Mouse (Mus musculus): ENCODE data around the gene Slc22a14. TPM values are rescaled to one million over a fixed set of nuclear protein-coding genes. Genes with fewer than 3 reads are reported as not detected.

Slc22a14 gene
- polyA plus RNA-seq, 1 experiment from 2014 or later, result not detected

GRCm38 (mm10) chr9:119167608-119168007 is 197.7 kb downstream of the Slc22a14 start:
- Histone ChIP-seq H3K4me1 (replicated peaks; ENCODE audit: control insufficient read depth, insufficient read depth, low read length) (no peaks in the 10 kb centered on the region), H3K27ac (ENCODE audit: low read depth, low read length) (no peak overlapping the region), H3K9me3 (ENCODE audit: control insufficient read depth, low read length) (no peaks in the 10 kb centered on the region), H3K9ac (ENCODE audit: low read depth, low read length) (no peak overlapping the region), H3K4me3 (ENCODE audit: low read depth, low read length) (no peak overlapping the region), H3K4me2 (replicated peaks; ENCODE audit: low read depth, low read length) (no peak overlapping the region), H3K36me3 (ENCODE audit: control insufficient read depth, insufficient read depth, low read length) (no peaks in the 10 kb centered on the region), H3K27me3 (ENCODE audit: control insufficient read depth, insufficient read depth, low read length) (no peaks in the 10 kb centered on the region)
- WGBS, result 94% methylated on average over 2 of the region's 2 CpGs
- ATAC-seq (ENCODE audit: low FRiP score) (no peak), DNase-seq (ENCODE audit: low spot score) (no peak)

GRCm38 (mm10) chr9:119165548-119165947 is 199.8 kb downstream of the Slc22a14 start:
- WGBS, result 94% methylated on average over 6 of the region's 6 CpGs
- Histone ChIP-seq H3K4me2 (replicated peaks; ENCODE audit: low read depth, low read length) (no peak overlapping the region), H3K4me3 (ENCODE audit: low read depth, low read length) (no peak overlapping the region), H3K9ac (ENCODE audit: low read depth, low read length) (no peak overlapping the region), H3K9me3 (ENCODE audit: control insufficient read depth, low read length) (no peaks in the 10 kb centered on the region), H3K4me1 (replicated peaks; ENCODE audit: control insufficient read depth, insufficient read depth, low read length) (no peaks in the 10 kb centered on the region), H3K27me3 (ENCODE audit: control insufficient read depth, insufficient read depth, low read length) (no peaks in the 10 kb centered on the region), H3K36me3 (ENCODE audit: control insufficient read depth, insufficient read depth, low read length) (no peaks in the 10 kb centered on the region), H3K27ac (ENCODE audit: low read depth, low read length) (no peak overlapping the region)
- DNase-seq (ENCODE audit: low spot score), result no peak
- no peak for ATAC-seq (ENCODE audit: low FRiP score)

DNA sequence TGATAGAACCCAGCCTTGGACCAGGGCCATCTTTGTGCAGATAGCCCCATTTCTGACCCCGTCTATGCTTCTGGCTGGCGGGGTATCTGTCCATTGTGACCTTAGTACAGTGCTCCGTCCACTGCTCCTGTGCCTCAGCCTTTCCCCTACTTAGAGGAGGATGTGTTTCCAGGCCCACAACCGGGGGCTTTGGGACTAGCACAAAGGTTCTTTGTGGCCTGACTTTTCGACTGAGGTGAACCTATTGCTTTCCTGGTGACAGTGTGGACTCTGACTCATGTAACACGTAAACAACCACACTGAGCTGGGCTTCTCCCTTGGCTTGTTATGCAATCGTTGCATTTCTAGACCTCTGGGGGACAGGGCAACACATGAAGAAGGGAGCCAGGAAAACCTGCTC is 200.6 kb downstream of the Slc22a14 start:
- Histone ChIP-seq H3K9me3 (ENCODE audit: control insufficient read depth, low read length) (no peaks in the 10 kb centered on the region), H3K27ac (ENCODE audit: low read depth, low read length) (no peak overlapping the region), H3K4me1 (replicated peaks; ENCODE audit: control insufficient read depth, insufficient read depth, low read length) (no peaks in the 10 kb centered on the region), H3K9ac (ENCODE audit: low read depth, low read length) (no peak overlapping the region), H3K27me3 (ENCODE audit: control insufficient read depth, insufficient read depth, low read length) (no peaks in the 10 kb centered on the region), H3K4me3 (ENCODE audit: low read depth, low read length) (no peak overlapping the region), H3K4me2 (replicated peaks; ENCODE audit: low read depth, low read length) (no peak overlapping the region), H3K36me3 (ENCODE audit: control insufficient read depth, insufficient read depth, low read length) (no peaks in the 10 kb centered on the region)
- ATAC-seq (ENCODE audit: low FRiP score), result no peak
- 85% methylated on average over 7 of the region's 7 CpGs for WGBS
- DNase-seq (ENCODE audit: low spot score), result no peak

DNA sequence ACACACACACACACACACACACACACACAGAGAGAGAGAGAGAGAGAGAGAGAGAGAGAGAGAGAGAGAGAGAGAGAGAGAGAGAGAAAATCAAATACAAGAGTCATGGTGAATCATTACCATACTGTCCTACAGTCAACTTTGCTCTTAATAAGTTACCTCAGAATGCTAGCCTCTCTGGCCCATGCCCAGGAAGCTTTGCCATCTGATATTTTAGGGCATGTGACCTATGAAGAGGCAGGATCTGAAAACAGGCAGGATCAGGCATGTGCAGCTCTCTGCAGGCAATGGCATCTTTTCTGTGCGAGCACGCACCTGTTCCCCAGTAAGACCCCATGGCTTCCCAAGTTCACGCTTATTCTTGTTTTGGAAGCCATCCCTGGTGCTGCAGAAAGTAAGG is 204.7 kb downstream of the Slc22a14 start:
- no peak for DNase-seq (ENCODE audit: low spot score)
- no peaks in the 10 kb centered on the region for H3K36me3 ChIP-seq (ENCODE audit: control insufficient read depth, insufficient read depth, low read length)
- no peak overlapping the region for H3K4me3 ChIP-seq (ENCODE audit: low read depth, low read length)
- no peak overlapping the region for H3K4me2 ChIP-seq (replicated peaks; ENCODE audit: low read depth, low read length)
- peaks cover 4% of the 10 kb centered on the region; the same call in 1 of the 2 replicates for H3K27me3 ChIP-seq (ENCODE audit: control insufficient read depth, insufficient read depth, low read length)
- no peak overlapping the region for H3K9ac ChIP-seq (ENCODE audit: low read depth, low read length)
- WGBS, result 92% methylated on average over 3 of the region's 3 CpGs
- H3K4me1 ChIP-seq (replicated peaks; ENCODE audit: control insufficient read depth, insufficient read depth, low read length), result no peaks in the 10 kb centered on the region
- H3K27ac ChIP-seq (ENCODE audit: low read depth, low read length), result no peak overlapping the region
- no peaks in the 10 kb centered on the region for H3K9me3 ChIP-seq (ENCODE audit: control insufficient read depth, low read length)
- no peak for ATAC-seq (ENCODE audit: low FRiP score)

- DNase-seq (ENCODE audit: low spot score) (no peak), ATAC-seq (ENCODE audit: low FRiP score) (no peak)
- Histone ChIP-seq H3K27me3 (ENCODE audit: control insufficient read depth, insufficient read depth, low read length) (peaks cover 5% of the 10 kb centered on the region; the same call in 1 of the 2 replicates), H3K36me3 (ENCODE audit: control insufficient read depth, insufficient read depth, low read length) (no peaks in the 10 kb centered on the region), H3K9me3 (ENCODE audit: control insufficient read depth, low read length) (no peaks in the 10 kb centered on the region), H3K9ac (ENCODE audit: low read depth, low read length) (no peak within 1 kb of the TSS), H3K4me1 (replicated peaks; ENCODE audit: control insufficient read depth, insufficient read depth, low read length) (no peaks in the 10 kb centered on the region), H3K27ac (ENCODE audit: low read depth, low read length) (no peak within 1 kb of the TSS), H3K4me3 (ENCODE audit: low read depth, low read length) (no peak within 1 kb of the TSS), H3K4me2 (replicated peaks; ENCODE audit: low read depth, low read length) (no peak within 1 kb of the TSS)
- WGBS, result 58% methylated on average over 4 of the region's 4 CpGs
These were observed 206.5 kb downstream of the Slc22a14 start, which contains the start of gene Gm47289 for GRCm38 (mm10) chr9:119158861-119159260. TSS of gene Gm47289 (plus strand) at chr9:119159161.

GRCm38 (mm10) chr9:119156278-119157201 is 208.8 kb downstream of the Slc22a14 start, which contains the start of gene Acaa1b:
TSS of gene Acaa1b (minus strand) at chr9:119157093.
- Histone ChIP-seq H3K36me3 (ENCODE audit: control insufficient read depth, insufficient read depth, low read length) (no peaks in the 10 kb centered on the region), H3K4me2 (replicated peaks; ENCODE audit: low read depth, low read length) (peak within 1 kb of the TSS; percentile 58), H3K4me1 (replicated peaks; ENCODE audit: control insufficient read depth, insufficient read depth, low read length) (no peaks in the 10 kb centered on the region), H3K27ac (ENCODE audit: low read depth, low read length) (no peak within 1 kb of the TSS), H3K9me3 (ENCODE audit: control insufficient read depth, low read length) (no peaks in the 10 kb centered on the region), H3K9ac (ENCODE audit: low read depth, low read length) (no peak within 1 kb of the TSS), H3K27me3 (ENCODE audit: control insufficient read depth, insufficient read depth, low read length) (peaks cover 5% of the 10 kb centered on the region; the same call in 1 of the 2 replicates), H3K4me3 (ENCODE audit: low read depth, low read length) (peak within 1 kb of the TSS; percentile 47)
- WGBS, result 1% methylated on average over 59 of the region's 65 CpGs
- DNase-seq (ENCODE audit: low spot score), result peak; percentile 88
- ATAC-seq (ENCODE audit: low FRiP score), result peak; percentile 92

GRCm38 (mm10) chr9:119155826-119156225 is 209.5 kb downstream of the Slc22a14 start:
- Histone ChIP-seq H3K4me3 (ENCODE audit: low read depth, low read length) (no peak overlapping the region), H3K9me3 (ENCODE audit: control insufficient read depth, low read length) (no peaks in the 10 kb centered on the region), H3K36me3 (ENCODE audit: control insufficient read depth, insufficient read depth, low read length) (no peaks in the 10 kb centered on the region), H3K27ac (ENCODE audit: low read depth, low read length) (no peak overlapping the region), H3K27me3 (ENCODE audit: control insufficient read depth, insufficient read depth, low read length) (peaks cover 5% of the 10 kb centered on the region; the same call in 1 of the 2 replicates), H3K4me2 (replicated peaks; ENCODE audit: low read depth, low read length) (no peak overlapping the region), H3K4me1 (replicated peaks; ENCODE audit: control insufficient read depth, insufficient read depth, low read length) (no peaks in the 10 kb centered on the region), H3K9ac (ENCODE audit: low read depth, low read length) (no peak overlapping the region)
- WGBS, result 61% methylated on average over 7 of the region's 7 CpGs
- ATAC-seq (ENCODE audit: low FRiP score) (no peak), DNase-seq (ENCODE audit: low spot score) (no peak)

GRCm38 (mm10) chr9:119155416-119155815 is 209.9 kb downstream of the Slc22a14 start:
- Histone ChIP-seq H3K9me3 (ENCODE audit: control insufficient read depth, low read length) (no peaks in the 10 kb centered on the region), H3K4me2 (replicated peaks; ENCODE audit: low read depth, low read length) (no peak overlapping the region), H3K9ac (ENCODE audit: low read depth, low read length) (no peak overlapping the region), H3K27me3 (ENCODE audit: control insufficient read depth, insufficient read depth, low read length) (peaks cover 5% of the 10 kb centered on the region; the same call in 1 of the 2 replicates), H3K36me3 (ENCODE audit: control insufficient read depth, insufficient read depth, low read length) (no peaks in the 10 kb centered on the region), H3K27ac (ENCODE audit: low read depth, low read length) (no peak overlapping the region), H3K4me1 (replicated peaks; ENCODE audit: control insufficient read depth, insufficient read depth, low read length) (no peaks in the 10 kb centered on the region), H3K4me3 (ENCODE audit: low read depth, low read length) (no peak overlapping the region)
- no peak for DNase-seq (ENCODE audit: low spot score)
- ATAC-seq (ENCODE audit: low FRiP score), result no peak
- WGBS, result 88% methylated on average over 8 of the region's 8 CpGs

DNA sequence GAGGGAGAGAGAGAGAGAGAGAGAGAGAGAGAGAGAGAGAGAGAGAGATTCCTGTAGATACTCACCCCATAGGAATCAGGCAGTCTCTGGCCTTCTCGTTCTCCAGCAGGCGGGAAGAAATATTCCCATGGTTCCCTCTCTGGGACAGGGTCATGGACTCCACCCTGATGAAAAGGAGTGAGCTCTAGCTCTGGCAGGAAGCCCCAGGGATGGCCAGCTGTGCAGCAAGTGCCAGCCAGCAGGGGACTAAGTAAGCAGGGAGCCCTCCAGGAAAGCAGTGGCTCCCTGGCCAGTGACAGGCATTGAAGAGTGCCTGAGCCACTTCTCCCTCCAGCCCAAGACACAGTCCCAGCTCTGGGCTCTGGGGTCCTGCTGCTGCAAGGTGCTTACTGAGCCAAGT is 213.6 kb downstream of the Slc22a14 start:
- no peak overlapping the region for H3K4me2 ChIP-seq (replicated peaks; ENCODE audit: low read depth, low read length)
- H3K27ac ChIP-seq (ENCODE audit: low read depth, low read length), result no peak overlapping the region
- no peak overlapping the region for H3K9ac ChIP-seq (ENCODE audit: low read depth, low read length)
- WGBS, result 40% methylated on average over 2 of the region's 2 CpGs
- no peaks in the 10 kb centered on the region for H3K4me1 ChIP-seq (replicated peaks; ENCODE audit: control insufficient read depth, insufficient read depth, low read length)
- no peak for DNase-seq (ENCODE audit: low spot score)
- H3K4me3 ChIP-seq (ENCODE audit: low read depth, low read length), result no peak overlapping the region
- H3K27me3 ChIP-seq (ENCODE audit: control insufficient read depth, insufficient read depth, low read length), result peaks cover 5% of the 10 kb centered on the region; the same call in 1 of the 2 replicates
- H3K36me3 ChIP-seq (ENCODE audit: control insufficient read depth, insufficient read depth, low read length), result no peaks in the 10 kb centered on the region
- ATAC-seq (ENCODE audit: low FRiP score), result no peak
- H3K9me3 ChIP-seq (ENCODE audit: control insufficient read depth, low read length), result no peaks in the 10 kb centered on the region

Measured in hindbrain, embryonic 11.5 days (tissue).